Mouse (Mus musculus) E14TG2a.4 (cell line): ENCODE measurements around the gene Nme2.
A peak's percentile ranks its signal among the peaks of the same experiment; 100 is the strongest.

ENCODE experiments used
- H3K27me3 ChIP-seq: 2 replicates; pipeline ENCODE4 v1.6.1; 2014; ENCODE audit warnings: low read length, control low read depth; ENCODE audit not compliant: insufficient read depth
- H3K36me3 ChIP-seq: 2 replicates; pipeline ENCODE4 v1.6.1; 2014; ENCODE audit warnings: low read length, control low read depth; ENCODE audit not compliant: insufficient read depth
- H3K4me1 ChIP-seq: replicated peaks from 2 replicates; pipeline ENCODE4 v1.6.1; 2014; ENCODE audit warnings: low read depth, low read length, control low read depth
- H3K4me3 ChIP-seq: replicated peaks from 2 replicates; pipeline ENCODE4 v1.5.1; 2014; ENCODE audit warnings: mild to moderate bottlenecking, low read length
- H3K9me3 ChIP-seq: 2 replicates; pipeline ENCODE4 v1.6.1; 2014; ENCODE audit warnings: low read length, control low read depth
- CTCF ChIP-seq: conservative IDR thresholded peaks from 2 replicates; pipeline ENCODE4 v1.5.1; 2014; ENCODE audit warnings: low read length
- NANOG ChIP-seq: IDR thresholded peaks from 2 replicates; pipeline ENCODE4 v1.6.1; 2014; ENCODE audit warnings: borderline replicate concordance, low read length, mixed read lengths
- POU5F1 ChIP-seq: IDR thresholded peaks from 2 replicates; pipeline ENCODE4 v1.6.1; 2014; ENCODE audit warnings: low read length, borderline replicate concordance

The Nme2 gene

DNA sequence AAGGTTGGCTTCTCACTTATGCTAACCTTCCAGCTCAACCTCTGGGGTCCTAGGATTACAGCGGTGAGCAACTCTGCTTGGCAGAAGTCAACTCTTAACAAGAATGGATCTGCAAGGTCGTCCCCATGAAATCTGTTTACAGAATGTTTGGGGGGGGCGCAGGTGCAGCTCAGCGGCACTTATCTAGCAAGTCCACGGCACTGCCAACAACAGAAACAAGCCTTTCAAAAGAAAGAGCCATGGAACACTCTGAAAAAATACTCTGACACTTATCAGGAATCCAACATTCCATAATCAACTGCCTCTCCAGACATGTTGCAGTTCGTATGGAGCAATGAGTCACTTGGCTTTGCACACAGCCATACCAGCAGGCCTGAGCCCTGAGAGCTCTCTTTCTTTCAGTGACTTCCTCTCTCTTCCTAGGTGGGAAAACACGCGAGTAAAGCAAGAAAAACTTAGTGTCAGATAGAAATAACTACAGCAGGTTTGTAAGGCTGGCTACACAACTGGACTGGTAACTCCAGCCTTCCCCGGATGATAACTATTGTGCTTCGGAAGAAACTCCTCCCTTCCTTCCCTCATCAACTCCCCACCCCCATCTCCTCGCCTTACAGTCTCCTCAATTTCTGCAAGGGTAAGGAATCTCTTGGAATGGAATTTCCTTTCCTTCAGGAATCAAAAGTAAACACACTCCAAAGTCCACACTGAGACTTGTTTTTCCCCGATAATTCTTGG is 32.4 kb upstream of the Nme2 start:
- Histone ChIP-seq H3K36me3 (no peaks in the 10 kb centered on the region), H3K9me3 (peaks cover 71% of the 10 kb centered on the region), H3K4me1 (no peaks in the 10 kb centered on the region), H3K4me3 (no peak overlapping the region), H3K27me3 (no peaks in the 10 kb centered on the region)
- TF ChIP-seq POU5F1 = no peak
- no peak for TF ChIP-seq CTCF
- no peak for TF ChIP-seq NANOG

DNA sequence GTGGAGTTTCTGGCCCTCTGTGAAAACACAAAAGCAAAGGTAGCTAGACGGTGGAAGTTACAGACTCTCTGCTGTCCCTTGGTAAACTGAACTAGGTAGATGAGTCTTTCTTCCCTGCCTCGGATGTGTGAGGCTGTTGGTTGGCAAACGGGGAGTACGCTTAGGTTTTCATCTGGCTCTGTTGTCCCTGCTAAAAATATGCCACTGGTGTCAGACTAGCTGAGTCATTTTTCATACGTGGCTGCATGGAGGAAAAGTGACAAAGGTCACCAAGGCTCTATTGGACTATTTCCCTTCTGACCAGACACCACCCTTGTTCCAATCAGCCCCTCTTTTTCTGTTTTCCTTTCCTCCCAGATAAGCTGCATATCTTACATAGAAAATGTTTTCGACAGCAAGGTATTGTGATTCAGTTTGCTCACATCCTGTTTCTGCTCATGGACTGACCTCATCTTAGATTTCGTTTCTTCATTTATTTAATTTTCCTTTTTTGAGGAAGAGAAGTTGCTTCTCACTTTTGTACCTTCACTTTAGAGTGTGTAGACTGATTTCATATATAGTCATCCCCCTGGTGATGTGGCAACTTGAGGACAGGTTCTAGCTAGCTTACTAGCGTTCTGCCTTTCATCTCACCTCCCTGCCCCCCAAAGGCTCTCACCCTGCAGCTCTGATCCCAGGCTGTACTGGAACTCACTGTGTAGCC is 31.7 kb upstream of the Nme2 start:
- no peak for TF ChIP-seq NANOG
- no peak for TF ChIP-seq POU5F1
- TF ChIP-seq CTCF = no peak
- Histone ChIP-seq H3K27me3 (no peaks in the 10 kb centered on the region), H3K4me1 (no peaks in the 10 kb centered on the region), H3K4me3 (no peak overlapping the region), H3K36me3 (no peaks in the 10 kb centered on the region), H3K9me3 (peaks cover 79% of the 10 kb centered on the region)

DNA sequence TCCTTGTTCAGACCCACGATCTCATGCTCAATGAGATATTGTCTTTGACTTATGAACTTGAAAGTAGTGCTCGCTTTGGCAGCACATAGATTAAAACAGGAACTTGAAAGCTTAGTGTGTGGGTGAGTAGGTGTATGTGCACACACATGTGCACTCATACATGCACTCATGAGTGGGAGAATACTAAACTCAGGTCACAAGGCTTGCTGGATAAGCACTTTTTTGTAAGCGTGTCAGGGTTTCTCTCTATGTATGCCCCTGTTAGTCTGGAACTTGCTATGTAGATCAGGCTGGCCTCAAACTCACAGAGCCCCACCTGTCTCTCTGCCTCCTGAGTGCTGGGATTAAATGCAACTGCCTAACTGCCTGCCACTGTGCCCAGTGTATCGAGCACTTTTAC is 31.0 kb upstream of the Nme2 start:
- H3K9me3 ChIP-seq = peaks cover 80% of the 10 kb centered on the region
- TF ChIP-seq POU5F1 = no peak
- no peak for TF ChIP-seq CTCF
- TF ChIP-seq NANOG = no peak
- H3K36me3 ChIP-seq = no peaks in the 10 kb centered on the region
- no peaks in the 10 kb centered on the region for H3K4me1 ChIP-seq
- 0 out of 2 replicates have a peak overlapping the region, but pooled peaks have one; percentile 11 for H3K4me3 ChIP-seq
- H3K27me3 ChIP-seq = no peaks in the 10 kb centered on the region

DNA sequence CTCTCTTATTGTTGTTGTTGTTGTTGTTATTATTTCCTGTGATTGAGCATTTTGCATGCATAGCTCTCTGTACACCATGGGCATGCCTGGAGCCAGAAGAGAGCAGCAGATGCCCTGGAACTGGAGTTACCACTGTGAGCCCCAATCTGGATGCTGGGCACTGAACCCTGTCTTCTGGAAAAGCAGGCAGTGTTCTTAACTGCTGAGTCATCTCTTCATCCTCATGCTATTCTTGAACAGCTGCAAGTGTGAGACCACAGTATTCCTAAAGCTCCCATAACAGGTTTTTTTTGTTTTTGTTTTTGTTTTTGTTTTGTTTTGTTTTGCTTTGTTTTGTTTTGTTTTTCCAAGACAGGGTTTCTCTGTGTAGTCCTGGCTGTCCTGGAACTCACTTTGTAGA is 30.2 kb upstream of the Nme2 start:
- Histone ChIP-seq H3K9me3 (peaks cover 72% of the 10 kb centered on the region), H3K4me3 (0 out of 2 replicates have a peak overlapping the region, but pooled peaks have one; percentile 10), H3K4me1 (no peaks in the 10 kb centered on the region), H3K27me3 (no peaks in the 10 kb centered on the region), H3K36me3 (no peaks in the 10 kb centered on the region)
- no peak for TF ChIP-seq CTCF
- TF ChIP-seq NANOG = no peak
- no peak for TF ChIP-seq POU5F1

DNA sequence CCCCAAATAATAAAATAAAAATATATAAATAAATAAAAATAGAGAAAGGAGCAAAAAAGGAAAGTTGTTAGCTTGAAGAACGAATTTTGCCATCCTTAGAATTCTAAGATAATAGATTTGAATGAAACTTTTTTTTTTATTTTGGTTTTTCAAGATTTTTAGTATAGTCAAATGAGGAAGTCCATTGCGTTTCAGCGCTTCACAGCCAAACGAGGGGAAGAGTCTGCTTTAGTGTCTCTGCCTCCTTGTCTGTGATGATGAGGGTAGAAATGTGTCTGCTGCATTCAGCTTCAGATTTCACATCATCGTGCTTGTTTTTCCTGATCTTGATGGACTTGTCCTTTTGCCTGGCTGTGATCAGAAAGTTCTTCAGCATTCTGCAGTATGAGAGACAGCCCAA is 29.2 kb upstream of the Nme2 start:
- TF ChIP-seq NANOG (no peak), POU5F1 (no peak)
- H3K4me1 ChIP-seq = no peaks in the 10 kb centered on the region
- H3K27me3 ChIP-seq = no peaks in the 10 kb centered on the region
- peaks cover 70% of the 10 kb centered on the region for H3K9me3 ChIP-seq
- H3K4me3 ChIP-seq = no peak overlapping the region
- H3K36me3 ChIP-seq = no peaks in the 10 kb centered on the region

DNA sequence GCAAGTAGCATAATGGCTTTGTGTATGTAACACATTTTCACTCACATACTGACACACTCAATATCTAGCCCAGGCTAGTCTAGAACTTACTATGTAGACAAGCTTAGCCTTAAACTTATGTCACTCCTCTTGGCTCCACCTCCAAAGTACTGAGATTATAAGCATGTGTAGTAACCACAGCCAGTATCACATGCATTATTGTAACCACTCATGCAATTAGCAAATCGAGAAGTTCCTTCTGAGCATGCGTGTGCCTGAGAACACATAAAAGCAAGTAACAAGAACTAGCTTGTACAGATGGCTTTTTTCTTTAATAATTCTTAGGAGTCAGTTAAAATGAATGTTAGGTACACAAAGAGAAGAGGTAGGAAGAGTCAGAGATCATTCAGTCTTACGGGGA is 28.6 kb upstream of the Nme2 start:
- peaks cover 64% of the 10 kb centered on the region for H3K9me3 ChIP-seq
- TF ChIP-seq POU5F1 (no peak), NANOG (no peak), CTCF (no peak)
- H3K4me1 ChIP-seq = no peaks in the 10 kb centered on the region
- H3K36me3 ChIP-seq = no peaks in the 10 kb centered on the region
- no peak overlapping the region for H3K4me3 ChIP-seq
- no peaks in the 10 kb centered on the region for H3K27me3 ChIP-seq

DNA sequence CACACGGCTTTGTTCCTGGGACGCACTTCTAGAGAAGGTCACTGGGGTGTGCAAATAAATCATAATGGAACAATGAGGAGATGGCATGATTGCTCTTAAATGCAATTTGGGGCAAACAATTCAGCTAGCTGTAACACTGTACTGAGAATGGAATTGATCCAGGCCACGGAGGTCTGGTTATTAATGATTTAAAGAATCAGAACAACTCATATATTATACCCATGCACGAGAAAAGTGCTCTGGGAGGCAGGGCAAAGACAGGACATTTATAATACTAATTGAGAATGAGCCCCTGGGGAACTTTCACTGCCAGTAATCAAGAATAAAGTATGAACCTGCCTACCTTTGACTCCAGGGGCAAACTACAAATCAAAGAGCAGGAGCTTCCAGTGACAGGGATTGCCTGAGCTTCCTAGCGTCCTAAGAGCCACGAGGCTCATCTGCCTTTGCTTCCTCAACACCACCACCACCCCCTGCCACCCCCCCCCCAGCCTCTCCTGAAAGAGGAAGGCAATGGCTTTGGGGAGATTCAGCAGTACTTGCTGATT is 23.5 kb upstream of the Nme2 start:
- Histone ChIP-seq H3K4me3 (no peak overlapping the region), H3K9me3 (peaks cover 23% of the 10 kb centered on the region), H3K27me3 (no peaks in the 10 kb centered on the region), H3K4me1 (no peaks in the 10 kb centered on the region), H3K36me3 (no peaks in the 10 kb centered on the region)
- no peak for TF ChIP-seq CTCF
- TF ChIP-seq POU5F1 = no peak
- no peak for TF ChIP-seq NANOG

DNA sequence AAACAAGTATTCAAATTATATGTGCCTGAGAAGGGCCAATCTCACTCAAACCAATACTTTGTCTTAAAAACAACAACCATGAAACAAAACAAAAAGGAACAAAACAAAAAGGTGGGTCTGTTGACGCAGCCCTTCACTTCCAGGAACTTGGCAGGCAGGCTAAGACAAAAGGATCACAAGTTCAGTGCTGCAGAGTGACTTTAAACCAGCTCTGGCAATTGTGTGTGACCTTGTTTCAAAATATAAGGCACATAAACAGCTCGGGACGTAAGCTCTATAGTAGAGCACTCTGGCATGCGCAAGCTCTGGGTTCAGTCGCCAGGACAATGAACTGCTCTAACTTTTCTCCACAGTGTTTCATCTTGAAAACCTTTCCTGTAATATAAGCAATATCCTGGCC is 16.9 kb upstream of the Nme2 start:
- TF ChIP-seq NANOG = no peak
- no peak for TF ChIP-seq POU5F1
- TF ChIP-seq CTCF = no peak
- H3K4me3 ChIP-seq = no peak overlapping the region
- no peaks in the 10 kb centered on the region for H3K36me3 ChIP-seq
- H3K9me3 ChIP-seq = peaks cover 20% of the 10 kb centered on the region
- no peaks in the 10 kb centered on the region for H3K27me3 ChIP-seq
- peaks cover 42% of the 10 kb centered on the region for H3K4me1 ChIP-seq

DNA sequence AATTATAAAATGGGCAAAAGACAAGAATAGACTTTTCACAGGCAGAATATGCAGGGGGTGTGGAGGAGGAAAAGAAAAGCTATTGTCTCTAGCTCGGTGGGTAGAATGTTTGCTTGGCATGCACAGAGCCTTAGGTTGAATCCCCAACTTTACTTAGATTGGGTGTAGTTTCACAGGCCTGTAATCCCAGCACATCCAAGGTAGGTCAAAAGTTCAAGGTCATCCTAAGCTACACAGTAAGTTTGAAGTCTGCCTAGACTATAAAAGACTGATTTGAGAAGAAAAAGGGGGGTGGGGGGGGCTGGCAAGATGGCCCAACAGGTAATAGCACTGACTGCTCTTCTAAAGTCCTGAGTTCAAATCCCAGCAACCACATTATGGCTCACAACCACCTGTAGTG is 13.7 kb upstream of the Nme2 start:
- Histone ChIP-seq H3K4me1 (peaks cover 67% of the 10 kb centered on the region), H3K4me3 (no peak overlapping the region), H3K9me3 (peaks cover 12% of the 10 kb centered on the region; the same call in 1 of the 2 replicates), H3K36me3 (peaks cover 14% of the 10 kb centered on the region), H3K27me3 (no peaks in the 10 kb centered on the region)
- TF ChIP-seq NANOG = no peak
- no peak for TF ChIP-seq CTCF
- no peak for TF ChIP-seq POU5F1
